ENCODE assay signal across 14 mouse cellular contexts in genomic region chr2:136975774-136976173, GRCm38 (mm10).
A peak's percentile ranks its signal among the peaks of the same experiment; 100 is the strongest.
DNase-seq lines count a peak whose midpoint lies in the region; ATAC-seq lines count a peak whose summit lies in the region.
"Had no signal": no experiment of that assay in that cellular context is flagged by ENCODE, and none has a peak within 500 bp of the region (broad histone marks: within the 10 kb centered on the region; RNA-seq: fewer than 3 reads in every experiment).

No protein-coding gene starts in this region.

- intact Hi-C loops in left cerebral cortex, postnatal 4 days (cut with DNase I) = no loop called here
- intact Hi-C loops in left cerebral cortex, postnatal 14 days (cut with DNase I) = no loop called here

- ATAC-seq in megakaryocyte-erythroid progenitor cell, adult 5-6 weeks (replicated peaks; ENCODE audit: low FRiP score, low TSS enrichment, poor library complexity, severe bottlenecking) = no peak
- ATAC-seq: intestine, embryonic 15.5 days; liver, embryonic 12.5 days; lung, postnatal 0 days had no signal

- peak; percentile 15 for DNase-seq in adrenal gland, postnatal 14 days
- no peak for DNase-seq in adrenal gland, postnatal 36 days
- peak; percentile 10 for DNase-seq in gastrocnemius, postnatal 10 days
- DNase-seq in gastrocnemius, adult 18-20 months (ENCODE audit: low spot score) = no peak
- DNase-seq in left cerebral cortex, postnatal 4 days = peak; percentile 59
- no peak for DNase-seq in left cerebral cortex, postnatal 14 days (ENCODE audit: low spot score in 2 of 2)
- peak; percentile 23 for DNase-seq in brain, adult 2 months (ENCODE audit: low read depth, low spot score)
- DNase-seq: layer of hippocampus, adult 9-11 months; right cerebral cortex, adult 18-20 months; thymus, postnatal 36 days had no signal

Comparison
In these comparisons a context has a peak if more than half of its experiments do, and no peak if none do; other contexts are left out.
1. DNase-seq: peak in adrenal gland, postnatal 14 days (single experiment), gastrocnemius, postnatal 10 days (single experiment), left cerebral cortex, postnatal 4 days (single experiment) and brain, adult 2 months (single experiment); none in adrenal gland, postnatal 36 days (0 of 2), gastrocnemius, adult 18-20 months (single experiment) and left cerebral cortex, postnatal 14 days (0 of 2).